Mouse (Mus musculus): ENCODE data around the gene Hip1r. TPM values are rescaled to one million over a fixed set of nuclear protein-coding genes. Genes with fewer than 3 reads are reported as not detected.

Gene Hip1r
- polyA plus RNA-seq, 1 experiment from 2014 or later, result 4.4 TPM

GRCm38 (mm10) chr5:124005151-124005500, 31.7 kb downstream of the Hip1r start:
- H3K36me3 ChIP-seq (ENCODE audit: control insufficient read depth, insufficient read depth, low read length), result peaks cover 23% of the 10 kb centered on the region
- no peak overlapping the region for H3K4me3 ChIP-seq (ENCODE audit: low read depth, low read length)
- H3K4me1 ChIP-seq (ENCODE audit: control insufficient read depth, insufficient read depth, low read length), result 0 out of 2 replicates have a peak, but pooled peaks cover 3% of the 10 kb centered on the region
- no peak for ATAC-seq (ENCODE audit: insufficient read depth, low FRiP score, low TSS enrichment)
- no peaks in the 10 kb centered on the region for H3K9me3 ChIP-seq (ENCODE audit: control insufficient read depth, low read length)
- H3K27me3 ChIP-seq (ENCODE audit: control insufficient read depth, insufficient read depth, low read length), result no peaks in the 10 kb centered on the region
- WGBS, result 96% methylated on average over 15 of the region's 15 CpGs
- DNase-seq (ENCODE audit: low spot score), result no peak
- H3K27ac ChIP-seq (ENCODE audit: low read depth, low read length), result no peak overlapping the region
- H3K9ac ChIP-seq (ENCODE audit: low read length), result no peak overlapping the region
- no peak overlapping the region for H3K4me2 ChIP-seq (ENCODE audit: low read depth)

- no peak for DNase-seq (ENCODE audit: low spot score)
- Histone ChIP-seq H3K36me3 (ENCODE audit: control insufficient read depth, insufficient read depth, low read length) (peaks cover 23% of the 10 kb centered on the region), H3K4me3 (ENCODE audit: low read depth, low read length) (no peak overlapping the region), H3K9ac (ENCODE audit: low read length) (no peak overlapping the region), H3K27me3 (ENCODE audit: control insufficient read depth, insufficient read depth, low read length) (no peaks in the 10 kb centered on the region), H3K4me1 (ENCODE audit: control insufficient read depth, insufficient read depth, low read length) (peaks cover 4% of the 10 kb centered on the region; the same call in 1 of the 2 replicates), H3K4me2 (ENCODE audit: low read depth) (no peak overlapping the region), H3K9me3 (ENCODE audit: control insufficient read depth, low read length) (no peaks in the 10 kb centered on the region), H3K27ac (ENCODE audit: low read depth, low read length) (no peak overlapping the region)
- WGBS, result 86% methylated on average over 11 of the region's 11 CpGs
- ATAC-seq (ENCODE audit: insufficient read depth, low FRiP score, low TSS enrichment), result no peak
Observed at GRCm38 (mm10) chr5:124005591-124005990, 32.2 kb downstream of the Hip1r start.

- Histone ChIP-seq H3K27me3 (ENCODE audit: control insufficient read depth, insufficient read depth, low read length) (no peaks in the 10 kb centered on the region), H3K4me3 (ENCODE audit: low read depth, low read length) (no peak overlapping the region), H3K36me3 (ENCODE audit: control insufficient read depth, insufficient read depth, low read length) (peaks cover 23% of the 10 kb centered on the region), H3K9ac (ENCODE audit: low read length) (no peak overlapping the region), H3K4me2 (ENCODE audit: low read depth) (no peak overlapping the region), H3K9me3 (ENCODE audit: control insufficient read depth, low read length) (no peaks in the 10 kb centered on the region), H3K4me1 (ENCODE audit: control insufficient read depth, insufficient read depth, low read length) (peaks cover 11% of the 10 kb centered on the region), H3K27ac (ENCODE audit: low read depth, low read length) (no peak overlapping the region)
- ATAC-seq (ENCODE audit: insufficient read depth, low FRiP score, low TSS enrichment) (no peak), DNase-seq (ENCODE audit: low spot score) (no peak)
- WGBS, result 91% methylated on average over 26 of the region's 26 CpGs
Observed at GRCm38 (mm10) chr5:124006082-124006873, 32.9 kb downstream of the Hip1r start.

- Histone ChIP-seq H3K4me2 (ENCODE audit: low read depth) (no peak overlapping the region), H3K4me3 (ENCODE audit: low read depth, low read length) (no peak overlapping the region), H3K36me3 (ENCODE audit: control insufficient read depth, insufficient read depth, low read length) (peaks cover 23% of the 10 kb centered on the region), H3K27me3 (ENCODE audit: control insufficient read depth, insufficient read depth, low read length) (no peaks in the 10 kb centered on the region), H3K27ac (ENCODE audit: low read depth, low read length) (no peak overlapping the region), H3K4me1 (ENCODE audit: control insufficient read depth, insufficient read depth, low read length) (peaks cover 18% of the 10 kb centered on the region), H3K9ac (ENCODE audit: low read length) (no peak overlapping the region), H3K9me3 (ENCODE audit: control insufficient read depth, low read length) (no peaks in the 10 kb centered on the region)
- no peak for ATAC-seq (ENCODE audit: insufficient read depth, low FRiP score, low TSS enrichment)
- WGBS, result 91% methylated on average over 17 of the region's 17 CpGs
- no peak for DNase-seq (ENCODE audit: low spot score)
Observed at GRCm38 (mm10) chr5:124006891-124007491, 33.6 kb downstream of the Hip1r start.

- Histone ChIP-seq H3K9ac (ENCODE audit: low read length) (no peak overlapping the region), H3K4me2 (ENCODE audit: low read depth) (no peak overlapping the region), H3K4me1 (ENCODE audit: control insufficient read depth, insufficient read depth, low read length) (peaks cover 28% of the 10 kb centered on the region), H3K27ac (ENCODE audit: low read depth, low read length) (no peak overlapping the region; the same call in 1 of the 2 replicates), H3K36me3 (ENCODE audit: control insufficient read depth, insufficient read depth, low read length) (peaks cover 20% of the 10 kb centered on the region), H3K27me3 (ENCODE audit: control insufficient read depth, insufficient read depth, low read length) (no peaks in the 10 kb centered on the region), H3K4me3 (ENCODE audit: low read depth, low read length) (no peak overlapping the region), H3K9me3 (ENCODE audit: control insufficient read depth, low read length) (no peaks in the 10 kb centered on the region)
- DNase-seq (ENCODE audit: low spot score), result no peak
- 95% methylated on average over 8 of the region's 8 CpGs for WGBS
- no peak for ATAC-seq (ENCODE audit: insufficient read depth, low FRiP score, low TSS enrichment)
Observed at GRCm38 (mm10) chr5:124010077-124010476, 36.6 kb downstream of the Hip1r start.

- Histone ChIP-seq H3K27ac (ENCODE audit: low read depth, low read length) (peak overlapping the region; percentile 77), H3K9ac (ENCODE audit: low read length) (peak overlapping the region; percentile 18), H3K4me3 (ENCODE audit: low read depth, low read length) (no peak overlapping the region), H3K36me3 (ENCODE audit: control insufficient read depth, insufficient read depth, low read length) (peaks cover 13% of the 10 kb centered on the region), H3K4me1 (ENCODE audit: control insufficient read depth, insufficient read depth, low read length) (peaks cover 34% of the 10 kb centered on the region), H3K9me3 (ENCODE audit: control insufficient read depth, low read length) (no peaks in the 10 kb centered on the region), H3K27me3 (ENCODE audit: control insufficient read depth, insufficient read depth, low read length) (no peaks in the 10 kb centered on the region), H3K4me2 (ENCODE audit: low read depth) (0 out of 2 replicates have a peak overlapping the region, but pooled peaks have one; percentile 1)
- ATAC-seq (ENCODE audit: insufficient read depth, low FRiP score, low TSS enrichment) (peak; percentile 31; the same call in 1 of the 2 replicates), DNase-seq (ENCODE audit: low spot score) (peak; percentile 68)
- WGBS, result 9% methylated on average over 19 of the region's 19 CpGs
Observed at GRCm38 (mm10) chr5:124010910-124011655, 37.7 kb downstream of the Hip1r start.

- DNase-seq (ENCODE audit: low spot score), result no peak
- WGBS, result 19% methylated on average over 8 of the region's 8 CpGs
- ATAC-seq (ENCODE audit: insufficient read depth, low FRiP score, low TSS enrichment), result no peak
- Histone ChIP-seq H3K9me3 (ENCODE audit: control insufficient read depth, low read length) (no peaks in the 10 kb centered on the region), H3K27ac (ENCODE audit: low read depth, low read length) (peak overlapping the region; percentile 77), H3K4me2 (ENCODE audit: low read depth) (no peak overlapping the region), H3K4me3 (ENCODE audit: low read depth, low read length) (no peak overlapping the region), H3K9ac (ENCODE audit: low read length) (no peak overlapping the region; the same call in 1 of the 2 replicates), H3K4me1 (ENCODE audit: control insufficient read depth, insufficient read depth, low read length) (peaks cover 39% of the 10 kb centered on the region), H3K36me3 (ENCODE audit: control insufficient read depth, insufficient read depth, low read length) (peaks cover 12% of the 10 kb centered on the region), H3K27me3 (ENCODE audit: control insufficient read depth, insufficient read depth, low read length) (no peaks in the 10 kb centered on the region)
Observed at GRCm38 (mm10) chr5:124011927-124012326, 38.5 kb downstream of the Hip1r start.

GRCm38 (mm10) chr5:124012885-124013284, 39.5 kb downstream of the Hip1r start:
- H3K9me3 ChIP-seq (ENCODE audit: control insufficient read depth, low read length), result no peaks in the 10 kb centered on the region
- H3K9ac ChIP-seq (ENCODE audit: low read length), result no peak overlapping the region
- no peak for DNase-seq (ENCODE audit: low spot score)
- no peak for ATAC-seq (ENCODE audit: insufficient read depth, low FRiP score, low TSS enrichment)
- no peak overlapping the region for H3K4me3 ChIP-seq (ENCODE audit: low read depth, low read length)
- peaks cover 8% of the 10 kb centered on the region; the same call in 1 of the 2 replicates for H3K36me3 ChIP-seq (ENCODE audit: control insufficient read depth, insufficient read depth, low read length)
- no peaks in the 10 kb centered on the region for H3K27me3 ChIP-seq (ENCODE audit: control insufficient read depth, insufficient read depth, low read length)
- no peak overlapping the region for H3K27ac ChIP-seq (ENCODE audit: low read depth, low read length)
- peaks cover 44% of the 10 kb centered on the region for H3K4me1 ChIP-seq (ENCODE audit: control insufficient read depth, insufficient read depth, low read length)
- H3K4me2 ChIP-seq (ENCODE audit: low read depth), result no peak overlapping the region
- WGBS, result 92% methylated on average over 10 of the region's 10 CpGs

Measured in neural tube, embryonic 11.5 days (tissue).